In genomic region chr3:134828875-134829530, GRCm38 (mm10) we compare ENCODE assay signal across 8 mouse cellular contexts. TPM values are rescaled to one million over a fixed set of nuclear protein-coding genes. Genes with fewer than 3 reads are reported as not detected.
DNase-seq lines count a peak whose midpoint lies in the region; ATAC-seq and TF ChIP-seq lines count a peak whose summit lies in the region.

Gene Tacr3 (plus strand): TSS chr3:134829007.

- H3K9ac ChIP-seq in kidney, postnatal 0 days (ENCODE audit: low read depth, low read length), result 0 out of 2 replicates have a peak within 1 kb of the TSS, but pooled peaks have one; percentile 27
- H3K9ac ChIP-seq in embryonic facial prominence, embryonic 15.5 days, result 0 out of 2 replicates have a peak within 1 kb of the TSS, but pooled peaks have one; percentile 9
- H3K9ac ChIP-seq in midbrain, embryonic 16.5 days (ENCODE audit: low read depth, low read length), result peak within 1 kb of the TSS; percentile 63

- no peak for TF ChIP-seq CTCF in kidney, postnatal 0 days (IDR thresholded peaks at IDR 0.05; ENCODE audit: low read depth)

- no peaks in the 10 kb centered on the region for H3K9me3 ChIP-seq in kidney, postnatal 0 days (replicated peaks; ENCODE audit: low read length)
- no peaks in the 10 kb centered on the region for H3K9me3 ChIP-seq in embryonic facial prominence, embryonic 15.5 days (replicated peaks)
- no peaks in the 10 kb centered on the region for H3K9me3 ChIP-seq in midbrain, embryonic 16.5 days (replicated peaks; ENCODE audit: control insufficient read depth, low read length, poor library complexity, severe bottlenecking)

- no peaks in the 10 kb centered on the region for H3K36me3 ChIP-seq in kidney, postnatal 0 days (ENCODE audit: insufficient read depth, low read length)
- no peaks in the 10 kb centered on the region for H3K36me3 ChIP-seq in embryonic facial prominence, embryonic 15.5 days
- H3K36me3 ChIP-seq in midbrain, embryonic 16.5 days (ENCODE audit: control insufficient read depth, insufficient read depth, low read length), result no peaks in the 10 kb centered on the region

- no peak within 1 kb of the TSS for H3K27ac ChIP-seq in kidney, postnatal 0 days
- no peak within 1 kb of the TSS for H3K27ac ChIP-seq in embryonic facial prominence, embryonic 15.5 days (replicated peaks)
- H3K27ac ChIP-seq in midbrain, embryonic 16.5 days (ENCODE audit: low read length), result no peak within 1 kb of the TSS

- no peaks in the 10 kb centered on the region for H3K27me3 ChIP-seq in kidney, postnatal 0 days (ENCODE audit: insufficient read depth, low read length)
- peaks cover 8% of the 10 kb centered on the region for H3K27me3 ChIP-seq in embryonic facial prominence, embryonic 15.5 days
- no peaks in the 10 kb centered on the region for H3K27me3 ChIP-seq in midbrain, embryonic 16.5 days (ENCODE audit: control insufficient read depth, insufficient read depth, low read depth, low read length)

- no peaks in the 10 kb centered on the region for H3K4me1 ChIP-seq in kidney, postnatal 0 days (replicated peaks; ENCODE audit: insufficient read depth, low read length)
- peaks cover 10% of the 10 kb centered on the region for H3K4me1 ChIP-seq in embryonic facial prominence, embryonic 15.5 days
- peaks cover 7% of the 10 kb centered on the region for H3K4me1 ChIP-seq in midbrain, embryonic 16.5 days (ENCODE audit: control insufficient read depth, insufficient read depth, low read length)

- H3K4me2 ChIP-seq in kidney, postnatal 0 days (ENCODE audit: low read length), result peak within 1 kb of the TSS; percentile 76
- H3K4me2 ChIP-seq in embryonic facial prominence, embryonic 15.5 days (replicated peaks), result peak within 1 kb of the TSS; percentile 86
- H3K4me2 ChIP-seq in midbrain, embryonic 16.5 days (ENCODE audit: low read length), result peak within 1 kb of the TSS; percentile 99

- peak; percentile 65 for ATAC-seq in kidney, postnatal 0 days (replicated peaks; ENCODE audit: low FRiP score, low read depth)
- no peak for ATAC-seq in embryonic facial prominence, embryonic 15.5 days (ENCODE audit: insufficient number of reproducible peaks, low FRiP score, low TSS enrichment, low read depth)
- peak; percentile 81 for ATAC-seq in midbrain, embryonic 16.5 days

- peak within 1 kb of the TSS; percentile 37 for H3K4me3 ChIP-seq in kidney, postnatal 0 days (replicated peaks; ENCODE audit: low read depth, low read length)
- peak within 1 kb of the TSS; percentile 44 for H3K4me3 ChIP-seq in embryonic facial prominence, embryonic 15.5 days (replicated peaks)
- peak within 1 kb of the TSS; percentile 60 for H3K4me3 ChIP-seq in midbrain, embryonic 16.5 days (ENCODE audit: low read depth, low read length)

- WGBS in kidney, postnatal 0 days, result under 1% methylated on average over 36 of the region's 36 CpGs
- under 1% methylated on average over 36 of the region's 36 CpGs for WGBS in embryonic facial prominence, embryonic 15.5 days
- WGBS in midbrain, embryonic 16.5 days, result under 1% methylated on average over 36 of the region's 36 CpGs

- DNase-seq in kidney, postnatal 0 days (ENCODE audit: low spot score), result peak; percentile 16
- no peak for DNase-seq in kidney, adult 18-20 months
- peak; percentile 7 for DNase-seq in adrenal gland, postnatal 14 days
- peak; percentile 2 for DNase-seq in kidney, postnatal 14 days
- no peak for DNase-seq in MN1 (ENCODE audit: low spot score)
- no peak for DNase-seq in thymus, postnatal 14 days

RNA-seq across cellular contexts. Expression of gene Tacr3, which starts in this region (rescaled TPM):
- 1.5 and 1.6 TPM in 2 replicates for polyA plus RNA-seq in kidney, postnatal 0 days (2015; fragmentation: Nextera tagmentation; extraction: Ambion mirVana)
- total RNA-seq in adrenal gland, postnatal 14 days (2021), result not detected in 2 replicates
- 0.42 and 0.47 TPM in 2 replicates for polyA plus RNA-seq in embryonic facial prominence, embryonic 15.5 days (2015; fragmentation: Nextera tagmentation; extraction: Ambion mirVana)
- polyA plus RNA-seq in midbrain, embryonic 16.5 days (2015; fragmentation: Nextera tagmentation; extraction: Ambion mirVana), result 4.2 and 6.4 TPM in 2 replicates

Comparison
In these comparisons a context has a peak if more than half of its experiments do, and no peak if none do; other contexts are left out.
1. DNase-seq: peak in kidney, postnatal 0 days (single experiment) and kidney, postnatal 14 days (single experiment); none in kidney, adult 18-20 months (single experiment), MN1 (single experiment) and thymus, postnatal 14 days (single experiment).
2. Peak in DNase-seq in adrenal gland, postnatal 14 days; RNA of the gene not detected or under 1 TPM.
3. H3K9ac ChIP-seq: peak in every context shown above with its lines; median percentile 63 in midbrain, embryonic 16.5 days; 27 in kidney, postnatal 0 days; 9 in embryonic facial prominence, embryonic 15.5 days.
4. Peak in every context shown above with its lines, with median percentiles within 50 percentile points of each other: H3K4me2 ChIP-seq and H3K4me3 ChIP-seq.